Mouse (Mus musculus): ENCODE data around the gene Gpr3.

DNA sequence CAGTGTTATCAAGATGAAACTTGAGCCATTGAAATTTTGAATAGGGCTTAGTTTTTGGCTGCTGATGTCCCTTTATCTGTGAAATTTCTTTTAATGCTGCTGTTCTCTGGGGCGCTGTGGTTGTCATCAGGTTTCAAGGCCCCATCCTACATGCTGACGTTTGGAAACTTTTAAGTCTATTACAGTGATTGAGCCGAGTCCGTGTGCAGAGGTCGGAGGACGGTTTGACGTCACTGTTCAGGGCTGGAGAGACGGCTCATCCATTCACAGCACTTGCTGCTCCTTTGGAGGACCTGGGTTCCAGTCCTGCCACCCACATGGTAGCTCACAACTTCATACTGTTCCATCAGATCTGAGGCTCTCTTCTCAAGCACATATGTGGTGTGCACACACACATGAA is 52.1 kb downstream of the Gpr3 start:
- no peak for TF ChIP-seq CTCF (IDR thresholded peaks at IDR 0.05; ENCODE audit: extremely low read depth, insufficient read length, insufficient replicate concordance, low read depth, low read length)
- TF ChIP-seq POLR2A (IDR thresholded peaks at IDR 0.05; ENCODE audit: low read depth, low read length), result no peak

All from small intestine, adult 2 months (tissue).